Mouse (Mus musculus) T-cell, adult 2 months (primary cell): ENCODE data around the gene Cmah.

Experiments used
- DNase-seq: peaks from one replicate; pipeline ENCODE4 v3.0.0; 2022; ENCODE audit warnings: low spot score

Gene Cmah

GRCm38 (mm10) chr13:24418024-24418423 is 90.8 kb downstream of the Cmah start:
- DNase-seq, result no peak

- no peak for DNase-seq
Measured at GRCm38 (mm10) chr13:24418814-24419213, 91.6 kb downstream of the Cmah start.

GRCm38 (mm10) chr13:24419560-24420250 is 92.5 kb downstream of the Cmah start:
- peak; percentile 79 for DNase-seq

GRCm38 (mm10) chr13:24421987-24422386 is 94.8 kb downstream of the Cmah start:
- DNase-seq, result no peak

- no peak for DNase-seq
Measured at GRCm38 (mm10) chr13:24430215-24430614, 103.0 kb downstream of the Cmah start.

- DNase-seq, result no peak
Measured at GRCm38 (mm10) chr13:24431593-24431992, 104.4 kb downstream of the Cmah start.

GRCm38 (mm10) chr13:24442272-24442671 is 115.1 kb downstream of the Cmah start:
- no peak for DNase-seq

- no peak for DNase-seq
Measured at GRCm38 (mm10) chr13:24443763-24444347, 116.7 kb downstream of the Cmah start.

- DNase-seq, result no peak
Measured at GRCm38 (mm10) chr13:24444709-24445108, 117.5 kb downstream of the Cmah start.

GRCm38 (mm10) chr13:24445166-24445565 is 118.0 kb downstream of the Cmah start:
- no peak for DNase-seq

- no peak for DNase-seq
Measured at GRCm38 (mm10) chr13:24446081-24446480, 118.9 kb downstream of the Cmah start.

- no peak for DNase-seq
Measured at GRCm38 (mm10) chr13:24447043-24447442, 119.8 kb downstream of the Cmah start.

GRCm38 (mm10) chr13:24448578-24448977 is 121.4 kb downstream of the Cmah start:
- no peak for DNase-seq

- DNase-seq, result no peak
Measured at GRCm38 (mm10) chr13:24451455-24451854, 124.3 kb downstream of the Cmah start.

GRCm38 (mm10) chr13:24453737-24454136 is 126.5 kb downstream of the Cmah start:
- DNase-seq, result no peak

- no peak for DNase-seq
Measured at GRCm38 (mm10) chr13:24456385-24456784, 129.2 kb downstream of the Cmah start.

GRCm38 (mm10) chr13:24460517-24460916 is 133.3 kb downstream of the Cmah start:
- DNase-seq, result no peak

GRCm38 (mm10) chr13:24463767-24464166 is 136.6 kb downstream of the Cmah start:
- DNase-seq, result no peak

GRCm38 (mm10) chr13:24466027-24466426 is 138.8 kb downstream of the Cmah start:
- DNase-seq, result no peak

GRCm38 (mm10) chr13:24467806-24468205 is 140.6 kb downstream of the Cmah start:
- DNase-seq, result no peak

GRCm38 (mm10) chr13:24477564-24477963 is 150.4 kb downstream of the Cmah start:
- DNase-seq, result no peak

GRCm38 (mm10) chr13:24479516-24479915 is 152.3 kb downstream of the Cmah start:
- DNase-seq, result no peak

- DNase-seq, result no peak
Measured at GRCm38 (mm10) chr13:24480824-24481223, 153.6 kb downstream of the Cmah start.
